Mouse (Mus musculus) lung, adult 2 months (tissue): ENCODE data around the gene Bpgm.
A peak's percentile ranks its signal among the peaks of the same experiment; 100 is the strongest.

ENCODE experiments used
- CTCF ChIP-seq: fragments of 200-500 bp; IDR thresholded peaks from 2 replicates; pipeline ENCODE4 v1.5.1; 2011; ENCODE audit warnings: mild to moderate bottlenecking, low read length, control low read depth; ENCODE audit not compliant: insufficient read depth
- POLR2A ChIP-seq: fragments of 200-500 bp; IDR thresholded peaks from 2 replicates; pipeline ENCODE4 v1.6.1; 2011; ENCODE audit warnings: low read depth, mild to moderate bottlenecking, control low read depth, low read length, borderline replicate concordance; ENCODE audit errors: extremely low read depth

DNA sequence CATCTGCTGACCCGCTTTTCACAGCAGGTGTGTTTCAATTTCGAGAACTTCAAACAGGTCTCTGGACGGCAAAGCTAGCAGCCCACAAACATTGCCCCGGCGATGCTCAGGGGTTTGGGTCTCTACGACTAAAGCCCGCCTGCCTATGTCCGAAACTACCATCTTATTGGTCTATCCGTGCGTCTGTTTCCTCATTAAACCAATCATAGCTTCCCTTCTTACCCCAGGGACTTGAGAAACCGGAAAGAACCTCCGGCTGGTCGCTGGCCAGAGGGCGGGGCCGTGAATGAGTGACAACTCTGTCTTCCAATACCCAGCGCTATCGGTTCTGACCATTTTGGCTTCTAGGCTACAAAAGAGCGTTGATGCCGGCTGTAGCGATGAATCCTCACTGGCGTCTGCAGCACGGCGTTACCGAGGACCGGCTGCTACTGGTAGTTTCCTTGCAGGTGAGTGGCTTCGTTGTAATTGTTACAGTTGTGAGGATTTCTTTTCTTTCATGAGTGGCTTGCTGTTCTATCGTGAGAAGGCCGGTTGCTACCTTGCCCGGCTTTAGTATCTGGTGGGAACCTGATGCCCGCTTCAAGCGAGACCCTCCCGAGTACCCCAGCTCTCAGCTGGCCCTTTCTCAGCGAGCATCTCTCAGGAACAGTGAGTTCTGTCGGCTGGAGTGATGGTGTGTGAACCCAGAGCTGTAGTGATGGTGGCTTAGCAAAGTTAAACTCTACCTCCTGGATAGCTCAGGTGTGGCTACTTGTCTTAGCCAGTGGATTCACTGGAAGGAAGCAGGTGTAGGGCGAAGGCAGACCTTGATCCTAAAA is at the start of gene Bpgm:
- TF ChIP-seq CTCF, result no peak
- TF ChIP-seq POLR2A, result peak; percentile 86; the same call in 1 of the 2 replicates
